Mouse (Mus musculus) layer of hippocampus, adult 9-11 months (tissue): ENCODE results near the gene Myo15b.

ENCODE experiments used
- DNase-seq: peaks from one replicate; pipeline ENCODE4 v3.0.0; 2022

The Myo15b gene

DNA sequence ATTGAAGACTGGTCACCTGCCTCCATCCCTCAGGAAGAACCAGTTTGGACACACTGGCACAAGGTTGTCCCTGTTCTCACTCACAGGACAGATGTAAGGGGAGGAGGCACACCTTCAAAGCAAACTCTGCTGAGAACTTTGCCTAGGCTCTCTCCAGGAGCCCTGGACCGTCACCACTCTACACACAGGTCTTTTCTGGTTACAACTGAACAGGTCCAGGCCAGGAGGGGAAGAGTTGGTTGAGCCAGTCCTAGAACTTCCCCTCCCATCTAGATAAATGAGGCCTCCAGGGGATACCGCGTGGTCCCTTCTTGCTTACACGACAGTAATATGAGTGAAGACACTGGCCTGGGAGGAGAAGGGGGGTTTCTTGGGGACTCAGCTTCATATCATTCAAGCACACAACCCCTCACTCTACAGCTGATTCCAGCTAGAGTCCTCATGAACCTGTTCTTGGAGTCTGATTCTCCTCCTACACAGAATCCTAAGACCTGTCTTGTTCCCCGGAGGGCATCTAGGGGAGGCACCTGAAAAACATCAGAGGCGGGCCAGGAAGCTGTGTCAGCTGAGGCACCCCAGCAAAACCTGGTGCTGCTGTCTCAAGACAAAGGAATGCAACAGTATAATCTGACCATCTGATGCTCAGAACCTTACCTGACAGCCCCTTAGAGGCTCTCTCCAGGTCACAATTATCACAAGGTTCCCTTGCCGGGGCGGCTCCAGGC is 46.2 kb downstream of the Myo15b start:
- DNase-seq, result no peak

GRCm38 (mm10) chr11:115904956-115905790 is 47.0 kb downstream of the Myo15b start:
- peak; percentile 53 for DNase-seq

DNA sequence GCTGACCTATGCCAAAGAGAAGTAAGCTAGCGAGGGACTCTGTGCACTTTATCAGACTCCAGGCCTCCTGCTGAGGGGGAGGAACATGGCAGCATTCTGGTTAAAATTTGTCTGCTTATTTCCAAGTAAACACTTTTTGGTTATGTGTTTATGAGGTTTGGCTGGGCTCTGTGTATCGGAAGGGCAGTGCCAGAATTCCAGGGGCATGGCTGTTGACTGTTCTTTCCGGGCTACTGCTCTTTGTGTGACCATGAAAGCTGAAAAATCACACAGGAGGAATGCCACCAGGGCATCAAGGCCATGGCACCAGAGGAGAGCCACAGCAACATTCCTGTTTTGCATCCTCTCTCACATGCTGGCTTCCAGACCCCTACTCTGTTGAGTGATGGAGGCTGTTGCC is 47.9 kb downstream of the Myo15b start:
- DNase-seq, result no peak

DNA sequence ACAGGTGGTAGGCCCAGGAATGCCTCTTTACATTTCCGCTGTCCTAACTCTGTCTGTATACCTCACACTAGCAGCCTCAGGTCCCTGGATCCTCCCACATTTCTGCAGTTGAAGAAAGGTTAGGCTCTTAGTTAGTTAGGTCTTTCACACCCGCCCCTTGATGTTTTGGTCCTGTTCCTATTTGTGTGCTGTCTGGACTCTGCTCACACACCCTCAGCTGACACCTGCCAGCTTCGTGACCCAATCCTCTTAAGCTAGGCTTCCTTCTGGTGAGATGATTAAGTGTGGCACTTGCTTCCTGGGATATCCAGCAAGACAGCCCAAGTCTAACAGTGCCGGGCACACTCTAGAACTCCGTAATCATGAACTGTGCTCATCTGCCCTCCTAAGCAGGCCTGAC is 48.3 kb downstream of the Myo15b start:
- DNase-seq, result no peak

DNA sequence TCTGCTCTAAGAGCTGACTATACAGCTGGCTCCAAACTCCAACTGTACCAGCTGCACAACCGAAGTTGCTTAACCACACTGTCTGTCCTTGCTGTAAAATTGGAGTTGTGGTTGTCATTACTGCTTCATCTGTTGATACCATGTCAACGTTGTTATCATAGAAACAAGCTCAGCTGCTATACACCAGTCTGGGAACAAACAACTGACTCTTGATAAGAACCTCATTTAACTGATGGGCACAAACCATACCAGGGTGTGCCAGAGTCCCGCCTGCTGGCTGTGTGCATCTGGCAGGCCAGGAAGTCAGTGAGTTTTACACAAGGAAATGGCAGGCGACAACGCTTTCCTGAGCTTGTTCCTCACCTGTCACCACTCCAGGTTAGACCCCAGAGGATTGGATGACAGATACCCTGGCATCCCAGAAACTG is 52.9 kb downstream of the Myo15b start:
- no peak for DNase-seq

- DNase-seq, result no peak
Observed at GRCm38 (mm10) chr11:115911632-115912376, 53.6 kb downstream of the Myo15b start, which contains the start of gene Smim6. Gene Smim6, plus strand, starts transcription at chr11:115912017.

GRCm38 (mm10) chr11:115916579-115916978 is 58.4 kb downstream of the Myo15b start:
- no peak for DNase-seq

DNA sequence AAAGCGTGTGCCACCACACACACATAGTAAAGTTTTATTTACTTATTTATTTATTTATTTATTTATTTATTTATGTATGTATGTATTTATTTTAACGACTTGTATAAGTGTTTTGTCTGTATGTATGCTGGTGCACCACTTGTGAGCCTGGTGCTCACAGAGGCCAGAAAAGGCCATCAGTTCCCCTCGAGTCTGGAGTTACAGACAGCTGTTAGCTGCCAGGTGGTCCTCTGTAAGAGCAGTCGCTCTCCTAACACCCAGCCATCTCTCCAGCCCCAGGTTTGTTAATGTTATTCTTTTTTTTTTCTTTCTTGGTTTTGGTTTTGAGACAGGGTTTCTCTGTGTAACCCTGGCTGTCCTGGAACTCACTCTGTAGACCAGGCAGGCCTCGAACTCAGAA is 60.4 kb downstream of the Myo15b start:
- no peak for DNase-seq

DNA sequence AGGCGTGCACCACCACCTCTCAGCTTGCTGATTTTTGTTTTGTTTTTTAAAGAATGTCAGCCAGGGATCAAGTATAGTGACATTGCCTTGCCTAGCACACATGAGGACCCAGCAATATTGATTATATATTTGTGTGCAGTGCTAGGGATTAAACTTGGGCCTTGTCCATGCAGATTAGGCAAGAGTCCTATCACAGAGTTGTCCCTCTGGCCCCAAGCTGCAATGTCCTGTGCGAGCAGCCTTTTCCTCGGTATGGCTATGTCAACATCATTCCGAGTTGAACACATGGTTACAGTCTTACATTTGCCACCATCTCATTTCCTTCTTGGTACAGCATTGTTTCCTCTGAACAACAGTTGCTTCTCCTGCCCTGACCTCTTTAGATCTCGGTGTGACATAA is 60.9 kb downstream of the Myo15b start:
- DNase-seq, result no peak

DNA sequence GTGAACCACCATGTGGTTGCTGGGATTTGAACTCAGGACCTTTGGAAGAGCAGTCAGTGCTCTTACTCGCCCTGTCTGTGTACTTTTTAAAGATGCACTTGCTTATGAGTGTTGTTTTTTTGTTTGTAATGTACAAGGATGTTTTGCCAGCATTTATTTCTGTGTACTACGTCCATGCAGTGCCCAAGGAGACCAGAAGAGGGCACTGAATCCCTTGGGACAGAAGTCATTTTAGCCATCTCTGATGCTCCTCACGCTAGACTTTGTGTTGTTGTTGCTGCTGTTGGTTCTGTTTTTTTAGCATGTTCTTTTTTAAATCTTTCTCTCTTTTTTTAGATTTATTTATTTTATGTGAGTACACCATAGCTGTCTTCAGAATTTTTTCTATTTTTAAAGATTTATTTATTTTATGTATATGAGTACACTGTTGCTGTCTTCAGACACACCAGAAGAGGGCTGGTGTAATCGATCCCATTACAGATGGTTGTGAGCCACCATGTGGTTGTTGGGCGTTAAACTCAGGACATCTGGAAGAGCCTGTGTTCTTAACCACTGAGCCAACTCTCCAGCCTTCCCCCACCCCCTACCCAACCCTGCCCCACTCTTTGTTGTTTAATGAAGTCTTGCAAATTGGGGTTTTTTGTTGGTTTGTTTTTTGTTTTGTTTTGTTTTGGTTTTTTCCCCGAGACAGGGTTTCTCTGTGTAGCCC is 62.1 kb downstream of the Myo15b start:
- no peak for DNase-seq

GRCm38 (mm10) chr11:115921986-115922385 is 63.8 kb downstream of the Myo15b start:
- no peak for DNase-seq

- DNase-seq, result no peak
Observed at GRCm38 (mm10) chr11:115929031-115929430, 70.8 kb downstream of the Myo15b start.

- DNase-seq, result no peak
Observed at GRCm38 (mm10) chr11:115929818-115930217, 71.6 kb downstream of the Myo15b start.

- no peak for DNase-seq
Observed at GRCm38 (mm10) chr11:115931235-115931634, 73.0 kb downstream of the Myo15b start.

DNA sequence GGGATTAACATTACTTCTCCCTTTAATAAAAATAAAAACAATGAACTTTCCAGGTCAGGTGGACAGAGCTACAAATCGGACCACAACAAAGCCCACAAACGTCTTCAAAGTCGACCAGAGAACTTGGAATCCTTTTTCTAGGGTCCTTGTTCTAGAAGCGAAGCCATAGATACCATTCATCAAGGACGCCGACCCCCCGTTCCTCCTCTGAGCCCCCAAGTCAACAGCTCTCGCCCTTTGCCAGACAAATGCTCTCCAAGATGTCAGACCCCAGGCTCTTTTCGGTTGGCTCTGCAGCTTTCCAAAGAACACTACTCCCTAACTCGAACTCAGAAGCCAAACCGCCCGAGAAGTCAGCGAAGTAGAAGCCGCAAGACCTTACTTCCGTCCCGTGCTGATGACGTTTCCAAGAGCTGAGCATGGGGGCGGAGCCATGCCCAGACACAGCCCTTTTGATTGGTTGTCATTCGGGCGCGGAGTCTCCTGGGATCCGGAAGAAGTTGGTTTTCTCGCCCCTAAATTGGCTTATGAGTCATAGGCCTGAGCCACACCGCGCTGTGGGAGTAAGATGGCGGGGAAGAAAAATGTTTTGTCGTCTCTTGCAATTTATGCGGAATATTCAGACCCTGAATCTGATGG is 75.0 kb downstream of the Myo15b start, which contains the start of the genes Sap30bp and Recql5:
Gene Sap30bp (plus strand): TSS at position 175 of the 639 bp plus-strand sequence.
Gene Recql5 (minus strand): TSS at position 370 of the 639 bp plus-strand sequence.
- DNase-seq, result peak; percentile 98

DNA sequence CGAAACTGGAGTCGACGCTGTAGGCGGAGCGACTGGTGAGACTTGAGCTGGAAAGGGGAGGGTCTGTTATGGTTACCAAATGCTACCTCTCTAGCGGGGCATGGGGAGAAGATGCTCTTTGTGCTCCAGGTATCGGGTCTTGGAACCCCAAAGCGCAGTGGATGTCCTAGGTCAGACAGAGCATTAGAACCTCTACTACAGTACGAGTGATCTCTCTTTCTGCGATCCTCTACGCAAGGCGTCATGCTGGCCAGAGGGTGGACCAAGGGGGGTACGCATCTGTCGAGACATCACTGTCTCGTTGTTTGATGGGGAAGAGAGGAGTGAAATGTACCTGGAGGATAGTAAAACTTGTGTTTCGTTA is 75.5 kb downstream of the Myo15b start:
- DNase-seq, result no peak

DNA sequence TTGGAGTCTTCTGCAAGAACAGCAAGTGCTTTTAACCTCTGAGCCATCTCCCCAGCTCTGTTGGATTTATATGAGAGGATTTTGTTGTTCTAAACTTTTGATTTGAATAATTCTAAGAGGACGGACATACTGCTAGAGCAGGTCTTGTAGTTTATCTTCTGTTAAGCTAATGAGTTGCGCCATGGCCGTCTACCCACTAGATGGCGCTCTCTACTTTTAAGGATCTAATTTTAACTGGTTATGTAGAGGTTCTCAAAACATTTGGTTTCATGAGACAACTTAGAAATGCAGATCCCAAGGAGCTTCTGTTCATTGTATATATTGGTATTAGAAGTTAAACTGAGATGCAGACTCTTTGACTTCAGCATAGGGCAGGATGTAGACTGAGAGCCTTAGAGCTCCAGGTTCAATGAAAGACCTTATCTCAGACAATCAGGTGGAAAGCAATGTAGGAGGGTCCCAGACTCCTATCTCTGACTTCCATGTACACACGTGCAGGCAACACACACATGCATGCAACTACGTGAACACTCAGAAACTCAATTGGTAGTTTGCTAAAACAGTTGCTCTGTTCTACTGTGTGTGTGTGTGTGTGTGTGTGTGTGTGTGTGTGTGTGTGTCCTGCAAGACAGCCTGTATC is 81.6 kb downstream of the Myo15b start:
- DNase-seq, result peak; percentile 65

DNA sequence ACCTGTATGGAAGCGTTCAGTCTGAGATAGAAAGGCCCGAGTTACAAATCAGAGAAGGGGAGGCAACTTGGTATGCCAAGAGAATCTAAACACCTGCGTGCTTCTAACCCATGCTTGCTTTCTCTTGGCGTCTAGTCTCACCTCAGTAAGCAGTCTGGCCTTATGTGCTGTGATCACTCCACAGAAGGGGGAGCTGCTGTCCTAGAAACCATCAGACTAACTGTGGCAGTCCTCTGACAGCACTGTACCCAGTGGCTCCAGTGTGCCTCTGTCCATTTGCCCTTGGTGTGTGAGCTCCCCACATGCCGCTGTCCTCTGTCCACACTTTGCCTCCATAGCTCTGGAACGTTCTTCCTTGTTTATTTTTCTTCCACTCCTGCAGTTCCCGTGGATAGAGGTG is 83.8 kb downstream of the Myo15b start:
- no peak for DNase-seq
